Mouse (Mus musculus) thymus, postnatal 14 days (tissue): Measurements from ENCODE around the gene Zfp866.

Experiments used
- DNase-seq: peaks from one replicate; pipeline ENCODE4 v3.0.0; 2021

Zfp866 gene

GRCm38 (mm10) chr8:69796721-69797345 lies 5.9 kb upstream of the Zfp866 start:
- DNase-seq, result peak; percentile 2

- DNase-seq, result peak; percentile 1
Observed at GRCm38 (mm10) chr8:69794901-69795300, 3.9 kb upstream of the Zfp866 start.

DNA sequence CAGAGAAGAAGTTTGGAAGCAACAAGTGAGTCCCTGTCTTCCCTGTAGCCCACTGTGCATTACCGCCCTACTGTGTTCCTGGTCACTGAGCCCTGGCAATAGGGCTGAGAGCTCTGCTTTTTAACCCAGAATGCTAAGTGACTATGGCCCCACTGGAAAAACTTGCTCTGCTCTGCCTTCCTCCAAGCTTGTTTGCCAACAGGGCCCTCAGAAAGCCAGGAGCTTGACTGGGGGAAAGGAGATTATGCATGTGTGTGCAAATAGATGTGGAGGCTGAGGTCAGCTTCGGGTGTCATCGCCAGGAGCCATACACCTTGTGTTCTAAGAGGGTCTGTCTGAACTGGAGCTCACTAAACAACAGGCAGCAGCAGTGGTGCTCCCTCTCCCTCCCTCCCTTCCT lies 3.1 kb upstream of the Zfp866 start:
- peak; percentile 2 for DNase-seq

- peak; percentile 1 for DNase-seq
Observed at GRCm38 (mm10) chr8:69793666-69794065, 2.7 kb upstream of the Zfp866 start.

- peak; percentile 68 for DNase-seq
Observed at GRCm38 (mm10) chr8:69791415-69792068, 564 bp upstream of the Zfp866 start.

- DNase-seq, result peak; percentile 39
Observed at GRCm38 (mm10) chr8:69790364-69790763, 614 bp downstream of the Zfp866 start.

DNA sequence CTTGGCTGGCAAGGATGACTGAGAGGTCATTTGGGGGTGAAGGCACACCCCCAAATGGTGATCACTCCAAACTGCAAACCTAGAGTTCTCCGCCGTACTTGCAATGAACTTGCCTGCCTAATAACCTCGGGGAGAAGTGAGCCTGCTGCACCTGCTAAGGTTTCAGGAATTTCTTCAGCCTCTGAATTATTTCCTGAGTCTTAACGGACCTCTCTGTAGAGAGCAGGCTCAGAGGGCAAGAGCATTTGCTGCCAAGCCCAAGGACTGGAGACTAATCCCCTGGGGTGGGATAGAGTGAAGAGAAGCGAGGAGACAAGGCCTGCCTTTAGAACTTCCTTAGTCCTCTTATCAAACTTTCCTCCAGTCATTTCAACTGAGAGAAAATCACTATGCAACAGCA lies 1.2 kb downstream of the Zfp866 start:
- no peak for DNase-seq

DNA sequence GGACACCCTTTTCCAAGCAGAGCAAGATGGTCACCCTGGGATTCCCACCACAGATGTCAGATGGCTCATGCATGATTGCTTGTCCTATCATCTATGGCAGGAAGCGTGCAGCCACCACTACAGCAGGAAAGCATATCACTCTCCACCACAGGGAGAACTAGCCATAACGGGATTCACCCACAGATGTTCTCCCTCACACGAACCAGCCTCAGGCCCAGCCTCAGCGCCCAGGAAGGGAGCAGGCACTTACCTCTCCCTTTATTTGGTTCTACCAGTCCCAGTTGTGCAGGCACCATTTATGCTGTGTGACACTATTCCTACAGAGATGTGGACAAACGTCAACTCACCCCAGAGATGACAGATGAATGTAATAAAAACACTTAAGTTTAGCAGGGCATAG lies 1.9 kb downstream of the Zfp866 start:
- DNase-seq, result no peak

- DNase-seq, result no peak
Observed at GRCm38 (mm10) chr8:69777111-69777510, 13.9 kb downstream of the Zfp866 start.

DNA sequence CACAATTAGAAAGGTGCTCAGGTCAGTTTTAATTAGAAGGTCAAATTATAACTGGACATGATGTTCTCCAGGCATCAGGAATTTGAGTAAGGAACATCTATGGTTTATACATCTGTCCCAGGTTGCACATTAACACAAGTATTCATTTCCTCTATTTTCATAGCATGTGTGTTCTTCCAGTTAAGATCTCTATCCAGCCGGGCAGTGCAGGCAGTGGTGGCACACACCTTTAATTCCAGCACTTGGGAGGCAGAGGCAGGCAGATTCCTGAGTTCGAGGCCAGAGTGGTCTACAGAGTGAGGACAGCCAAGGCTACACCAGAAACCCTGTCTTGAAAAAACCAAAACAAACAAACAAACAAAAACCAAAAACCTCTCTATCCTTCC lies 15.8 kb downstream of the Zfp866 start:
- no peak for DNase-seq

GRCm38 (mm10) chr8:69774503-69775148 lies 16.4 kb downstream of the Zfp866 start, which contains the start of gene Gm20422:
Gene Gm20422, minus strand, starts transcription at chr8:69774886.
- DNase-seq, result peak; percentile 88

- no peak for DNase-seq
Observed at GRCm38 (mm10) chr8:69772106-69772505, 18.9 kb downstream of the Zfp866 start.

DNA sequence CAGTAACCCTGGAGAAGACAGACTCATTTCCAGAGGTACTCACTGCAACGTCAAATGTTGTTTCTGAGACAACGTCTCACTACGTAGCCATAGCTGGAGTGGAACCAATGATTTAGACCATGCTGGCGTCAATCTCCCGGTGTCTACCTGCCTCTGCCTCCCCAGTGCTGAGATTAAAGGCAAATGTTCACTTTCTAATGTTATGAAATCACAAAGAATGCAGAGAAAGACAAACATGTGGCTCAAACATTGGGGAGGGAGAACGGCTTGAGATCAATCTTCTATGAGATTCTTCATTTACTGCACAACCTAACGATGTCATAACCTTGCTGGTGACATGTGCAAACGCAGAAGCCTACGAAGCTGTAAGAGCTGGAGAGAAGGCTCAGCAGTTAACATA lies 19.8 kb downstream of the Zfp866 start:
- DNase-seq, result no peak

- no peak for DNase-seq
Observed at GRCm38 (mm10) chr8:69761814-69762445, 29.0 kb downstream of the Zfp866 start.

DNA sequence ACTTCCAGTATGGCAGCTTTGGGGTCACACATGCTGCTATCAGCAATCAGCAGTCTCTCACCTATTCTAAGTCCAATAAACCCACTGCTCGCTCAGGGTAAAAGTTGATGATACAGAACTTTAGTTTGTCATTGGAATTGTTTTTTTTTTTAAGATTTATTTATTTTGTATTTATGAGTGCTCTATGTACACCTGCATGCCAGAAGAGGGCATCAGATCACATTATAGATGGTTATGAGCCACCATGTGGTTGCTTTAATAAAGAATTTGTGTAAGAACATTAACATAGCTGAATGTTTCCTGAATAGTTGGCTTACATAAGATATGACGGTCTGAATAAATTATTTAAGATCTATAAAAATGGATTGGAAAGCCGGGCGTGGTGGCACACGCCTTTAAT lies 32.7 kb downstream of the Zfp866 start:
- DNase-seq, result no peak

- DNase-seq, result no peak
Observed at GRCm38 (mm10) chr8:69752437-69752836, 38.5 kb downstream of the Zfp866 start.

GRCm38 (mm10) chr8:69749544-69750454 lies 41.2 kb downstream of the Zfp866 start, which contains the start of gene Zfp963:
Gene Zfp963, minus strand, starts transcription at chr8:69749970.
- DNase-seq, result peak; percentile 98

DNA sequence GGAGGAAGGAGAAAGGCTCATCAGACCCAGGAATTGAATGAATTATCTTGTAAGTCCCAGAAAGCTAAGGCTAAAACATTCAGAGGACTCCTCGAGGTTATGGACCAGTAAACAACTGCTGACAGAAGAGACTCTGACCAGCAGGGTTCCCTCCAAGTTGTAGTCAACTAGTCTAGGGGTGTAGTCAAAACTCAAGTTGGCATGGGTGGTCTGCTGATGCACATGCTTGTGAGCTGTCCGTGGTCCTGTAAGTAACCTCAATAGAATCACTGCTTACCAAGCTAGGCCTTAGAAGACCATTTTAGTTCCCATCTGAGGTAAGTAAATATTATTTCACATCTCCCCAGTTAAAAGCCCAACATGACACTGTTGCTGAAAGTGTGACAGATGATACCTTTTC lies 49.7 kb downstream of the Zfp866 start:
- DNase-seq, result no peak

- DNase-seq, result no peak
Observed at GRCm38 (mm10) chr8:69740763-69741162, 50.2 kb downstream of the Zfp866 start.

GRCm38 (mm10) chr8:69735495-69735894 lies 55.5 kb downstream of the Zfp866 start:
- no peak for DNase-seq

DNA sequence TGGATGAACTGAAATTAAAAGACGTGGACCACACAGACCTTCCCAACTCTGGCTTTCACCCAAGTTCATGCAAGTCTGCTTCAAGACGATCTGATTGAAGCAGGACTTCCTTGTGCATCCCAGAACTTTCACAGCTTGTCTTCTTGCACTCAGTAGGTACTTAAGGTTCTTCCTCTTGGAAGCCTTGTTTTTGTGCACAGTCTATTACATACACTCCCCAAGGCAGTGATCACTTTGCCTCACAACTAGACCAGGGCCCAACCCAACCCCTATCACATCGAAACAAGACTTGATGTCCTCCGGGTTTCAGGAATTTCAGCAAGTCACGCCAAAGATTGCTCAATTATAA lies 73.8 kb downstream of the Zfp866 start:
- no peak for DNase-seq

DNA sequence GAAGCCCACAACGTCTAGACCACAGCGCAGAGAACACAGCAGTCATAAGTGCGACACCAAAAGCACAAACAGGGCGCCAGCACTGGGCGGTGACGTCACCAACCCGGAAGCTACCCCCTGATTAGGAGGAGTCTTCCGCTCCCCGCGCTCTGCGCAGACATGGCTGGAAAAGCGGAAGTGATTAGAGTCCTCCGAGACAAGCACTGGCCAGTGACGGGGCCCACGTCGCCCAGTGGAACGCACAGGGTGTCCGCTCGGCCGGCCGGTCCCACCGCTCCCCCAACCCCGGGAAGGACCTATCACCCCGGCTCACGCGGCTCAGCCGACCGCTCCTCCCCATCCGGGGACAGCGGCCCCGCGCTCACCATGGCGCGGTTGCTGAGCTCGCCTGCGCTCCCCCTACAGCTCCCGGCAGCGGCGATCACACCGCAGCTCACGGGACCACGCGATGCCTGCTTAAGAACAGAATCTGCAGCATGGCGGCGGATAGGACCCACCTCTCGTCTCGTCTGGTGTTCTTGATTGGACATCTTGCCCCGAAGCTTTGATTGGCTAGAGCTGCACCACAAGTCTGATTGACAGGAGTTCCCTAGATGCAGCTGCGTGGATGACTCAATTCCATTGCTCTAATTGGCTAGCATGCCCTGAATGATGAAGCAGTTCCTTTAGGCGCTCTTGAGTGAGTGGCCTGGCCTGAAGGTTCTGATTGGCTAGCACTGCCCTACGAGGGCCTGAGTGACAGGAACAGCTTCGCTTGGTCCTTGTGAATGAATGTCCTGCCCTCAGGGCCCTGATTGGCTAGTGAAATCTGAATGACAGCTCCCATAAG lies 74.4 kb downstream of the Zfp866 start:
- DNase-seq, result peak; percentile 95
